Mouse (Mus musculus) limb, embryonic 11.5 days (tissue): ENCODE results near the gene Gm281. TPM values are rescaled to one million over a fixed set of nuclear protein-coding genes. Genes with fewer than 3 reads are reported as not detected.
A peak's percentile ranks its signal among the peaks of the same experiment; 100 is the strongest.
"Not testable (repeated sequence)": the region's sequence is repeated elsewhere in the genome, so short reads cannot be mapped to it uniquely, and the experiment has no call there.

Experiments used
- ATAC-seq: fragments of 200-750 bp; cut with Nextera tagmentation; 2 replicates; pipeline ENCODE4 v1.8.0; 2017; ENCODE audit warnings: low read depth; ENCODE audit not compliant: insufficient number of reproducible peaks, low FRiP score, low TSS enrichment
- DNase-seq: peaks from one replicate; pipeline ENCODE4 v3.0.0-alpha.2; 2015; ENCODE audit warnings: low spot score
- H3K27ac ChIP-seq: fragments of 300-500 bp; sonication (generic); replicated peaks from 2 replicates; pipeline ENCODE4 v1.5.1; 2014; ENCODE audit warnings: low read depth, mild to moderate bottlenecking, low read length
- H3K27me3 ChIP-seq: fragments of 300-500 bp; sonication (generic); 2 replicates; pipeline ENCODE4 v1.6.1; 2014; ENCODE audit warnings: mild to moderate bottlenecking, low read length, mixed read lengths; ENCODE audit not compliant: control insufficient read depth, insufficient read depth
- H3K36me3 ChIP-seq: fragments of 300-500 bp; sonication (generic); 2 replicates; pipeline ENCODE4 v1.6.1; 2014; ENCODE audit warnings: mild to moderate bottlenecking, low read length, moderate library complexity, mixed read lengths; ENCODE audit not compliant: control insufficient read depth, insufficient read depth
- H3K4me1 ChIP-seq: fragments of 300-500 bp; sonication (generic); 2 replicates; pipeline ENCODE4 v1.6.1; 2014; ENCODE audit warnings: low read length, mixed read lengths; ENCODE audit not compliant: control insufficient read depth, insufficient read depth
- H3K4me2 ChIP-seq: fragments of 300-500 bp; sonication (generic); 2 replicates; pipeline ENCODE4 v1.6.1; 2014; ENCODE audit warnings: low read depth, mild to moderate bottlenecking, moderate library complexity; ENCODE audit not compliant: severe bottlenecking
- H3K4me3 ChIP-seq: fragments of 300-500 bp; sonication (generic); 2 replicates; pipeline ENCODE4 v1.5.1; 2014; ENCODE audit warnings: low read depth, low read length
- H3K9ac ChIP-seq: fragments of 300-500 bp; sonication (generic); 2 replicates; pipeline ENCODE4 v1.6.1; 2014; ENCODE audit warnings: mild to moderate bottlenecking, low read length
- H3K9me3 ChIP-seq: fragments of 300-500 bp; sonication (generic); 2 replicates; pipeline ENCODE4 v1.6.1; 2016; ENCODE audit warnings: low read length; ENCODE audit not compliant: control insufficient read depth
- WGBS: fragments of 180-500 bp; shearing (Covaris S2); extraction: QIAGEN DNeasy Blood & Tissue Kit; methylation state at CpG from one replicate; pipeline ENCODE4 v1.1.7; 2014; 5-methylcytosine and 5-hydroxymethylcytosine counted together
- polyA plus RNA-seq: library from polyadenylated mRNA; unstranded; fragments of >200 nt; fragmentation: Nextera tagmentation; extraction: Ambion mirVana; gene quantifications from 2 replicates; pipeline ENCODE4 v1.2.1, GENCODE M21; 2014

The Gm281 gene
- polyA plus RNA-seq = 0.06 TPM in 1 of 2 replicates, not detected in the other

DNA sequence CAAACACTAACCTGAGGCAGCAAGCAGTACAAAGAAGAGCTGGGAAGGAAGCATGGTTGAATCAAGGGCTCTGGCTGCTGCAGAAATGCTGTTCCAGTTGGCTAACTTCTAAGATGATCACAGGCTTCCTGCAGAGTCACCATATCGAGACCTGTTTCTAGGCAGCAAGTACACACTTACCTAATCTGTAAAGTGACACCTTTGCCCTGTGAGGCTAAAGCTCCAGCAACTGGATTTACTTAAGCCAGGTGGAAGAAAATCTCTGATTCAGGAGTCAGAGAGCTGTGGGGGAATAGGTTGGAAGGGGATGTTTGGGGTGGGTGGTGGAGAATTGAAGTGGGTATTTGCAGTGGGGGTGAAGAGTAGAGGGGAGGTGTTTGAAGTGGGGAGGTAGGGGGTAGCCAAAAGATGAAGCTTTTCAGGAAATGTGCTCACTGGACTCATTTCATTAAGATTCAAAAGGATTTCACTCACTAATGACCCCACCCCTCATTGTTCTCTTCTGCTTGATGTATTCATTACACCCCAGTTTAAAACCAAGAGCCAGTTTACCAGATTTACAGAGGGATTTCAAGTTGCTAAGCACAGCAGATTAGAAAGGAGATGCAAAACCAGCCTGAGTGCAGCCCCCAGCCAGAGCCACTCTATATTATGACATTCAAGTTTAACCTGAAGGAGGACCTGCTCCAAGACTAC, at the start of gene Gm281:
Gm281 (minus strand) TSS at position 92 of the 696 bp plus-strand sequence.
- Histone ChIP-seq H3K4me2 (no peak within 1 kb of the TSS), H3K4me3 (no peak within 1 kb of the TSS), H3K4me1 (no peaks in the 10 kb centered on the region), H3K27me3 (no peaks in the 10 kb centered on the region), H3K27ac (no peak within 1 kb of the TSS), H3K9me3 (no peaks in the 10 kb centered on the region), H3K36me3 (no peaks in the 10 kb centered on the region), H3K9ac (no peak within 1 kb of the TSS)
- DNase-seq (no peak), ATAC-seq (no peak)
- 36% methylated on average over 1 of the region's 1 CpGs for WGBS

- Histone ChIP-seq H3K4me1 (no peaks in the 10 kb centered on the region), H3K36me3 (no peaks in the 10 kb centered on the region), H3K27ac (no peak overlapping the region), H3K9ac (no peak overlapping the region), H3K27me3 (no peaks in the 10 kb centered on the region), H3K4me2 (no peak overlapping the region), H3K4me3 (no peak overlapping the region), H3K9me3 (no peaks in the 10 kb centered on the region)
- 76% methylated on average over 1 of the region's 1 CpGs for WGBS
- no peak for DNase-seq
- ATAC-seq = no peak
Measured at GRCm38 (mm10) chr14:13963527-13963926, 49.2 kb upstream of the Gm281 start.

DNA sequence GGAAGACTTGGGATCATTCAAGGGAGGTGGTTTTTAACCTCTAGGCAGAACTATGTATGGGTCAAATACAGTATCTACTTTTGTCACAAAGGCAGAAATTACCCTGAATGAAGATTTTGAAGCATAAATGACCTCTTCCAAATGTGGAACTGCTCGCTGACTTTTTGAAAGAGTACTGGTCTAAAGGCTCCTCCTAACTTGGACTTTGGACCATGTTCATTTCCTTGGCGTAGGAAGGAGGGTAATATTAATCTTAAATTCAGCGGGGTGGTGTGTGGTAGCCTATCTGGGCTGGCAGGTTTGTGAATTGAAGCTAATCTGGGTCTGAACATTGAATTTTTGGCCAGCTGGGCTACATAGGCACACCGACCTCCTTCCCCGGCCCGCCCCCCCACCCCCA, 48.2 kb upstream of the Gm281 start:
- Histone ChIP-seq H3K4me3 (no peak overlapping the region), H3K27me3 (no peaks in the 10 kb centered on the region), H3K36me3 (no peaks in the 10 kb centered on the region), H3K4me2 (no peak overlapping the region), H3K4me1 (no peaks in the 10 kb centered on the region), H3K9me3 (no peaks in the 10 kb centered on the region), H3K27ac (no peak overlapping the region), H3K9ac (no peak overlapping the region)
- ATAC-seq (no peak), DNase-seq (no peak)
- 92% methylated on average over 6 of the region's 6 CpGs for WGBS

DNA sequence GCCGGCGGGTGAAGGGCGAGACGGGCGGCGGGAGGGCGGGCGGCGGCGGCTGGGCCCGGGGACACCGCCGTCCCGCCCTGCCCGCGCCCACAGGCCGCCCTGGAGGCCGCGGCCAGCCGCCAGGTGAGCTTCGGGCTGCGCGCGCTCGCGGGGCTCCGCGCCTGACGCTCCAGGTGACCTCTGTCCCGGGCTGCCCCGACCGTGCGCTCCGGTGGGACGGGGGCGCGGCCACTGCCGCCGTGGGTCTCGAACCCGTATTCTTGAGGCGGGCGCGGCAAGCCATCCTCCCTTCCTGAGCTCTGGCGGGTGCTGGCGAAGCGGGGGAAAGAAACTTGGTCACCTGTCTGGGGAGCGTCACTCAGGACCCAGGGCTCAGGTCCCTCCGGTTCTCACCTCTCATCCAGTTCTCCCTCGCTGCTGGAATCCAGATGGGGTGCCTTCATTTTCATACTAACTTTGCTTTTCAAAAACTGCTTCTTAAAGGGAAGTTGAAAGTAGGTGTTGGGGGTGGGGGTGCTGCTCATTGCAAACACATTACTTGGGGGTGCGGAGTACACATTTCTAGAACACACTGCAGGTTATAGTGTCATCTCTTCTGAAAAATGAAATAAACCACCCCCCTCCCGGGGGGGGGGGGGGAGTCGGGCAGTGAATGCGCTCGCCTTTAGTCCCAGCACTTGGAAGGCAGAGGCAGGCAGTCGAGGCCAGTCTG, 47.3 kb upstream of the Gm281 start, which contains the start of the genes Atxn7 and Thoc7:
Atxn7 (plus strand) TSS at position 40 of the 712 bp plus-strand sequence.
Thoc7 (minus strand) TSS at position 452 of the 712 bp plus-strand sequence.
- WGBS = 5% methylated on average over 47 of the region's 56 CpGs
- Histone ChIP-seq H3K9ac (peak within 1 kb of the TSS; percentile 99), H3K9me3 (no peaks in the 10 kb centered on the region), H3K4me2 (peak within 1 kb of the TSS; percentile 40), H3K4me1 (no peaks in the 10 kb centered on the region), H3K27ac (peak within 1 kb of the TSS; percentile 81), H3K27me3 (no peaks in the 10 kb centered on the region), H3K36me3 (no peaks in the 10 kb centered on the region), H3K4me3 (peak within 1 kb of the TSS; percentile 77)
- peak; percentile 68 for ATAC-seq
- peak; percentile 71 for DNase-seq

- WGBS = under 1% methylated on average over 55 of the region's 75 CpGs
- ATAC-seq = peak; percentile 84
- H3K4me1 ChIP-seq = no peaks in the 10 kb centered on the region
Measured at GRCm38 (mm10) chr14:13960482-13961325, 46.4 kb upstream of the Gm281 start.

GRCm38 (mm10) chr14:13960079-13960478, 45.8 kb upstream of the Gm281 start:
- peak overlapping the region; percentile 40 for H3K4me2 ChIP-seq
- H3K9me3 ChIP-seq = no peaks in the 10 kb centered on the region
- no peaks in the 10 kb centered on the region for H3K4me1 ChIP-seq
- ATAC-seq (0 out of 2 replicates have a peak, but pooled peaks have one; percentile 44), DNase-seq (peak; percentile 69)
- no peaks in the 10 kb centered on the region for H3K27me3 ChIP-seq
- no peak overlapping the region for H3K27ac ChIP-seq
- peak overlapping the region; percentile 77 for H3K4me3 ChIP-seq
- no peaks in the 10 kb centered on the region for H3K36me3 ChIP-seq
- peak overlapping the region; percentile 99 for H3K9ac ChIP-seq
- WGBS = under 1% methylated on average over 9 of the region's 9 CpGs

More at GRCm38 (mm10) chr14:13960482-13961325, 46.4 kb upstream of the Gm281 start:
- H3K9ac ChIP-seq = peak overlapping the region; percentile 99
- peak overlapping the region; percentile 40 for H3K4me2 ChIP-seq
- peak; percentile 78 for DNase-seq
- no peaks in the 10 kb centered on the region for H3K9me3 ChIP-seq
- no peaks in the 10 kb centered on the region for H3K27me3 ChIP-seq
- peak overlapping the region; percentile 77 for H3K4me3 ChIP-seq
- no peaks in the 10 kb centered on the region for H3K36me3 ChIP-seq
- H3K27ac ChIP-seq = peak overlapping the region; percentile 81

DNA sequence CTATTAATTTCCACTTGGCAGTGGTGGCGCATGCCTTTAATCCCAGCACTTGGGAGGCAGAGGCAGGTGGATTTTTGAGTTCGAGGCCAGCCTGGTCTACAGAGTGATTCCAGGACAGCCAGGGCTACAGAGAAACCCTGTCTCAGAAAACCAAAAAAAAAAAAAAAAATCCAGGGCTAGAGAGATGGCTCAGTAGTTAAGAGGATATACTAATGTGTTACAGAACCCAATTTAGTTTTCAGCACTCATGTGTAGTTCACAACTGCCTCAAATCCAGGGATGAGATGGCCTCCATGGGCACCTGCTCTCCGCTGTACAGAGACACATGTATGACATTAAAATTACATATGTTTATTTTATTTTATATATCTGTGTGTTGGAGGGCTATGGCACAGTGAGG, 37.9 kb upstream of the Gm281 start:
- not testable (repeated sequence) for H3K4me1 ChIP-seq, H3K9ac ChIP-seq, H3K9me3 ChIP-seq, ATAC-seq, H3K4me3 ChIP-seq, DNase-seq, H3K4me2 ChIP-seq, H3K27ac ChIP-seq, H3K27me3 ChIP-seq
- peaks cover 12% of the 10 kb centered on the region; the same call in 1 of the 2 replicates for H3K36me3 ChIP-seq
- WGBS = 92% methylated on average over 3 of the region's 3 CpGs

GRCm38 (mm10) chr14:13950401-13950800, 36.1 kb upstream of the Gm281 start:
- Histone ChIP-seq H3K4me2 (no peak overlapping the region), H3K9me3 (no peaks in the 10 kb centered on the region), H3K36me3 (peaks cover 12% of the 10 kb centered on the region; the same call in 1 of the 2 replicates), H3K4me1 (no peaks in the 10 kb centered on the region), H3K4me3 (no peak overlapping the region), H3K9ac (no peak overlapping the region), H3K27ac (no peak overlapping the region), H3K27me3 (no peaks in the 10 kb centered on the region)
- DNase-seq (peak; percentile 45), ATAC-seq (no peak)
